Mouse (Mus musculus) C2C12 (cell line): ENCODE measurements at regions not wholly inside any gene's neighbourhood (a gene's known extent, or its start where the extent isn't known, plus 50 kb on each side); places are given as distances from the start of the nearest gene placed in this dataset.

Experiments
- CEBPB ChIP-seq: IDR thresholded peaks from one replicate; pipeline ENCODE4 v1.6.1; 2011; ENCODE audit warnings: low read depth, mild to moderate bottlenecking, control low read depth, moderate library complexity
- CTCF ChIP-seq: IDR thresholded peaks from one replicate; pipeline ENCODE4 v1.5.1; 2011; ENCODE audit not compliant: control insufficient read depth, insufficient read depth, insufficient read length
- FOSL1 ChIP-seq: IDR thresholded peaks from one replicate; pipeline ENCODE4 v1.8.0; 2011; ENCODE audit warnings: mild to moderate bottlenecking, low read length; ENCODE audit not compliant: poor library complexity, insufficient read depth, severe bottlenecking
- MAX ChIP-seq: IDR thresholded peaks from one replicate; pipeline ENCODE4 v1.6.1; 2011; ENCODE audit warnings: mild to moderate bottlenecking, control low read depth
- MYOD1 ChIP-seq: IDR thresholded peaks from one replicate; pipeline ENCODE4 v1.6.1; 2011; ENCODE audit warnings: low read depth; ENCODE audit not compliant: control insufficient read depth, insufficient read length
- MYOG ChIP-seq: IDR thresholded peaks from one replicate; pipeline ENCODE4 v1.6.1; 2011; ENCODE audit not compliant: control insufficient read depth, insufficient read length; ENCODE audit errors: extremely low read depth
- USF1 ChIP-seq: IDR thresholded peaks from one replicate; pipeline ENCODE4 v1.6.1; 2011; ENCODE audit warnings: low read depth, mild to moderate bottlenecking, control low read depth, moderate library complexity

GRCm38 (mm10) chr3:6683679-6684078 is 63.4 kb upstream of the 1700008P02Rik start:
- TF ChIP-seq CTCF (no peak), CEBPB (no peak), USF1 (no peak), MAX (no peak), FOSL1 (no peak), MYOG (no peak), MYOD1 (no peak)
